Mouse (Mus musculus) gastrocnemius, postnatal 14 days (tissue): ENCODE data around the gene Rasl11b. TPM values are rescaled to one million over a fixed set of nuclear protein-coding genes. Genes with fewer than 3 reads are reported as not detected.
A peak's percentile ranks its signal among the peaks of the same experiment; 100 is the strongest.

Experiments used
- DNase-seq: peaks from one replicate; pipeline ENCODE4 v3.0.0; 2021; ENCODE audit warnings: mixed read lengths
- intact Hi-C: fragments of 180-260 bp; cut with DNase I; formaldehyde crosslinking; loops from one replicate; pipeline ENCODE4 v1.15.1; 2025; ENCODE audit warnings: low total_unique reads
- total RNA-seq, 2 experiments: library from RNA; stranded (reverse); gene quantifications; 2 replicates each; pipeline ENCODE4 v1.2.3; 2021

Gene Rasl11b
- total RNA-seq, 2 experiments from 2014 or later, result 4.1 to 5.3 TPM

GRCm38 (mm10) chr5:74183118-74183517, 12.0 kb upstream of the Rasl11b start:
- intact Hi-C loops, result no loop called here
- no peak for DNase-seq

- intact Hi-C loops, result no loop called here
- DNase-seq, result no peak
Observed at GRCm38 (mm10) chr5:74184607-74185006, 10.5 kb upstream of the Rasl11b start.

- DNase-seq, result no peak
- intact Hi-C loops, result no loop called here
Observed at GRCm38 (mm10) chr5:74188076-74188475, 7.0 kb upstream of the Rasl11b start.

- intact Hi-C loops, result no loop called here
Observed at GRCm38 (mm10) chr5:74188886-74189285, 6.2 kb upstream of the Rasl11b start.

GRCm38 (mm10) chr5:74189484-74190160, 5.5 kb upstream of the Rasl11b start:
- intact Hi-C loops, result no loop called here
- DNase-seq, result no peak

More at GRCm38 (mm10) chr5:74188886-74189285, 6.2 kb upstream of the Rasl11b start:
- no peak for DNase-seq

GRCm38 (mm10) chr5:74190161-74190491, 5.0 kb upstream of the Rasl11b start:
- intact Hi-C loops, result no loop called here
- peak; percentile 54 for DNase-seq

- intact Hi-C loops, result no loop called here
- DNase-seq, result no peak
Observed at GRCm38 (mm10) chr5:74190911-74191310, 4.2 kb upstream of the Rasl11b start.

- no peak for DNase-seq
- intact Hi-C loops, result no loop called here
Observed at GRCm38 (mm10) chr5:74193008-74193407, 2.1 kb upstream of the Rasl11b start.

GRCm38 (mm10) chr5:74193626-74194025, 1.5 kb upstream of the Rasl11b start:
- no peak for DNase-seq
- intact Hi-C loops, result no loop called here

GRCm38 (mm10) chr5:74194027-74194840, 852 bp upstream of the Rasl11b start:
- intact Hi-C loops, result no loop called here

GRCm38 (mm10) chr5:74195614-74196306, 674 bp downstream of the Rasl11b start:
- intact Hi-C loops, result loop anchor here (5.0 kb wide), 1 partner anchor 82 kb away; no protein-coding TSS in a partner anchor
- no peak for DNase-seq

More at GRCm38 (mm10) chr5:74194027-74194840, 852 bp upstream of the Rasl11b start:
- no peak for DNase-seq

GRCm38 (mm10) chr5:74196307-74196618, 1.2 kb downstream of the Rasl11b start:
- DNase-seq, result no peak
- intact Hi-C loops, result loop anchor here (5.0 kb wide), 1 partner anchor 81 kb away; no protein-coding TSS in a partner anchor

- intact Hi-C loops, result loop anchor here (5.0 kb wide), 1 partner anchor 80 kb away; no protein-coding TSS in a partner anchor
- no peak for DNase-seq
Observed at GRCm38 (mm10) chr5:74197541-74198330, 2.6 kb downstream of the Rasl11b start.

GRCm38 (mm10) chr5:74198446-74198845, 3.4 kb downstream of the Rasl11b start:
- intact Hi-C loops, result loop anchor here (5.0 kb wide), 1 partner anchor 79 kb away; no protein-coding TSS in a partner anchor
- no peak for DNase-seq

GRCm38 (mm10) chr5:74199793-74200192, 4.7 kb downstream of the Rasl11b start:
- no peak for DNase-seq

GRCm38 (mm10) chr5:74200481-74200880, 5.4 kb downstream of the Rasl11b start:
- intact Hi-C loops, result no loop called here
- no peak for DNase-seq

More at GRCm38 (mm10) chr5:74199793-74200192, 4.7 kb downstream of the Rasl11b start:
- intact Hi-C loops, result loop anchor here (5.0 kb wide), 1 partner anchor 78 kb away; no protein-coding TSS in a partner anchor

GRCm38 (mm10) chr5:74201570-74202357, 6.7 kb downstream of the Rasl11b start:
- intact Hi-C loops, result no loop called here
- DNase-seq, result peak; percentile 48

- intact Hi-C loops, result no loop called here
- DNase-seq, result no peak
Observed at GRCm38 (mm10) chr5:74202515-74202914, 7.4 kb downstream of the Rasl11b start.

- intact Hi-C loops, result no loop called here
- no peak for DNase-seq
Observed at GRCm38 (mm10) chr5:74204465-74204864, 9.4 kb downstream of the Rasl11b start.
